Mouse (Mus musculus) A20 (cell line): ENCODE data around the gene Dbi.
A peak's percentile ranks its signal among the peaks of the same experiment; 100 is the strongest.

Experiments used
- DNase-seq: peaks from one replicate; pipeline ENCODE4 v3.0.0-alpha.2; 2011; ENCODE audit warnings: low read depth, low spot score

Gene Dbi

GRCm38 (mm10) chr1:120085696-120086095, 35.2 kb downstream of the Dbi start:
- no peak for DNase-seq

- no peak for DNase-seq
Observed at GRCm38 (mm10) chr1:120083921-120084517, 36.9 kb downstream of the Dbi start.

GRCm38 (mm10) chr1:120082957-120083585, 37.8 kb downstream of the Dbi start:
- DNase-seq, result no peak

GRCm38 (mm10) chr1:120080632-120081031, 40.2 kb downstream of the Dbi start:
- peak; percentile 36 for DNase-seq

- DNase-seq, result no peak
Observed at GRCm38 (mm10) chr1:120077746-120078410, 43.0 kb downstream of the Dbi start.

- no peak for DNase-seq
Observed at GRCm38 (mm10) chr1:120075507-120075906, 45.4 kb downstream of the Dbi start.

GRCm38 (mm10) chr1:120074931-120075330, 45.9 kb downstream of the Dbi start:
- no peak for DNase-seq

GRCm38 (mm10) chr1:120074307-120074702, 46.6 kb downstream of the Dbi start:
- no peak for DNase-seq

GRCm38 (mm10) chr1:120073519-120074306, 47.2 kb downstream of the Dbi start, which contains the start of gene Tmem37:
TSS of gene Tmem37 (minus strand) at chr1:120074074.
- no peak for DNase-seq

- no peak for DNase-seq
Observed at GRCm38 (mm10) chr1:120072900-120073299, 48.0 kb downstream of the Dbi start.

- no peak for DNase-seq
Observed at GRCm38 (mm10) chr1:120071133-120071532, 49.7 kb downstream of the Dbi start.

- DNase-seq, result no peak
Observed at GRCm38 (mm10) chr1:120070168-120070567, 50.7 kb downstream of the Dbi start.

- no peak for DNase-seq
Observed at GRCm38 (mm10) chr1:120069120-120069519, 51.8 kb downstream of the Dbi start.

GRCm38 (mm10) chr1:120066625-120067024, 54.3 kb downstream of the Dbi start:
- no peak for DNase-seq

- DNase-seq, result no peak
Observed at GRCm38 (mm10) chr1:120066159-120066558, 54.7 kb downstream of the Dbi start.

- no peak for DNase-seq
Observed at GRCm38 (mm10) chr1:120064036-120064682, 56.7 kb downstream of the Dbi start.
